ENCODE assay signal across 11 mouse cellular contexts in the genomic region with DNA sequence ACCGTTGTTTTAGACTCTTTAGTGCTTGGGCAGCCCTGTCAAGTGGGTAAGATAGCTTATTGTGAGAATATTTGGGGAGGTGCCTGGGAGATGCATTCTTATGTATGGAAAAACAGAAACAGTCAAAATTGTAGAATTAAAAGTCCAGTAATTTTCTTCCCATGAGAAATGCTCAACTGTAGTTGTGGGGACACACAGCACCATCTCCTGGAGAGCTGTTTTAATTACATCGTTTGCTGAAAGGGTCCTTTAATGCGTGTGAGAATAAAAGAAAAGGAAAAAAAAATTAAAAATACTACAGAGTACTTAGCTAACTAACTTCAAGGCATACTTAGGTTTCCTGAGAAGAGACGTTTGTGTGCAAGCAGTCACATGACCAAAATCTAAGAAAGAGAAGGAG.
DNase-seq lines count a peak whose midpoint lies in the region; ATAC-seq and TF ChIP-seq lines count a peak whose summit lies in the region.
"Had no signal": no experiment of that assay in that cellular context is flagged by ENCODE, and none has a peak within 500 bp of the region (broad histone marks: within the 10 kb centered on the region; RNA-seq: fewer than 3 reads in every experiment).

No protein-coding gene starts in this region.

- H3K27me3 ChIP-seq in forebrain, postnatal 0 days (ENCODE audit: insufficient read depth, low read length) = no peaks in the 10 kb centered on the region
- no peaks in the 10 kb centered on the region for H3K27me3 ChIP-seq in forebrain, embryonic 10.5 days (ENCODE audit: poor library complexity, severe bottlenecking)
- H3K27me3 ChIP-seq in stomach, postnatal 0 days (ENCODE audit: control insufficient read depth, insufficient read depth, low read length) = no peaks in the 10 kb centered on the region
- H3K27me3 ChIP-seq: embryonic facial prominence, embryonic 12.5 days; liver, embryonic 12.5 days; neural tube, embryonic 12.5 days had no signal

- no peaks in the 10 kb centered on the region for H3K9me3 ChIP-seq in forebrain, postnatal 0 days (ENCODE audit: low read length)
- no peaks in the 10 kb centered on the region for H3K9me3 ChIP-seq in forebrain, embryonic 10.5 days
- no peaks in the 10 kb centered on the region for H3K9me3 ChIP-seq in stomach, postnatal 0 days (ENCODE audit: control insufficient read depth, low read length)
- H3K9me3 ChIP-seq: embryonic facial prominence, embryonic 12.5 days; liver, embryonic 12.5 days; neural tube, embryonic 12.5 days had no signal

- TF ChIP-seq CTCF in forebrain, postnatal 0 days (IDR thresholded peaks at IDR 0.05; ENCODE audit: low read depth) = peak; percentile 68
- TF ChIP-seq CTCF in stomach, postnatal 0 days (IDR thresholded peaks at IDR 0.05; ENCODE audit: low read depth) = peak; percentile 73

- 31% methylated on average over 4 of the region's 4 CpGs for WGBS in forebrain, postnatal 0 days
- WGBS in forebrain, embryonic 10.5 days = 52% methylated on average over 4 of the region's 4 CpGs
- 33% methylated on average over 4 of the region's 4 CpGs for WGBS in stomach, postnatal 0 days

- DNase-seq in forebrain, postnatal 0 days = peak; percentile 66
- DNase-seq in forebrain, embryonic 10.5 days (ENCODE audit: extremely low spot score, low spot score) = no peak
- peak; percentile 15 for DNase-seq in kidney, postnatal 14 days
- DNase-seq in kidney, adult 8-10 months = no peak
- peak; percentile 16 for DNase-seq in lung, postnatal 10 days
- DNase-seq in lung, postnatal 36 days = no peak
- DNase-seq in stomach, postnatal 0 days (ENCODE audit: low spot score) = no peak
- no peak for DNase-seq in cerebellum, adult 18-20 months

- ATAC-seq in forebrain, postnatal 0 days = no peak
- ATAC-seq in stomach, postnatal 0 days (ENCODE audit: low FRiP score, low TSS enrichment) = no peak
- ATAC-seq: liver, embryonic 12.5 days had no signal

- no peak overlapping the region for H3K9ac ChIP-seq in forebrain, postnatal 0 days
- no peak overlapping the region for H3K9ac ChIP-seq in stomach, postnatal 0 days (ENCODE audit: low read length)
- H3K9ac ChIP-seq: embryonic facial prominence, embryonic 12.5 days; liver, embryonic 12.5 days; neural tube, embryonic 12.5 days had no signal

- H3K4me3 ChIP-seq in forebrain, postnatal 0 days (ENCODE audit: low read depth, low read length) = no peak overlapping the region
- no peak overlapping the region for H3K4me3 ChIP-seq in forebrain, embryonic 10.5 days
- H3K4me3 ChIP-seq in stomach, postnatal 0 days (ENCODE audit: low read depth, low read length) = no peak overlapping the region
- H3K4me3 ChIP-seq: embryonic facial prominence, embryonic 12.5 days; liver, embryonic 12.5 days; neural tube, embryonic 12.5 days had no signal

- no peak overlapping the region for H3K4me2 ChIP-seq in forebrain, postnatal 0 days (ENCODE audit: low read depth)
- H3K4me2 ChIP-seq in stomach, postnatal 0 days (replicated peaks; ENCODE audit: low read depth) = no peak overlapping the region
- H3K4me2 ChIP-seq: embryonic facial prominence, embryonic 12.5 days; liver, embryonic 12.5 days; neural tube, embryonic 12.5 days had no signal

- H3K36me3 ChIP-seq in forebrain, postnatal 0 days (ENCODE audit: insufficient read depth) = no peaks in the 10 kb centered on the region
- H3K36me3 ChIP-seq in forebrain, embryonic 10.5 days (replicated peaks) = no peaks in the 10 kb centered on the region
- no peaks in the 10 kb centered on the region for H3K36me3 ChIP-seq in stomach, postnatal 0 days (ENCODE audit: control insufficient read depth, insufficient read depth, low read length)
- H3K36me3 ChIP-seq: embryonic facial prominence, embryonic 12.5 days; liver, embryonic 12.5 days; neural tube, embryonic 12.5 days had no signal

- H3K4me1 ChIP-seq in forebrain, postnatal 0 days (ENCODE audit: insufficient read depth) = no peaks in the 10 kb centered on the region
- H3K4me1 ChIP-seq in forebrain, embryonic 10.5 days = no peaks in the 10 kb centered on the region
- H3K4me1 ChIP-seq in stomach, postnatal 0 days (replicated peaks; ENCODE audit: control insufficient read depth, insufficient read depth) = no peaks in the 10 kb centered on the region
- H3K4me1 ChIP-seq: embryonic facial prominence, embryonic 12.5 days; liver, embryonic 12.5 days; neural tube, embryonic 12.5 days had no signal

- TF ChIP-seq EP300 in stomach, postnatal 0 days (optimal IDR thresholded peaks at IDR 0.05) = no peak

- H3K27ac ChIP-seq in forebrain, postnatal 0 days (ENCODE audit: low read depth, low read length) = no peak overlapping the region
- H3K27ac ChIP-seq in forebrain, embryonic 10.5 days = no peak overlapping the region
- H3K27ac ChIP-seq in stomach, postnatal 0 days (replicated peaks) = no peak overlapping the region
- H3K27ac ChIP-seq: embryonic facial prominence, embryonic 12.5 days; liver, embryonic 12.5 days; neural tube, embryonic 12.5 days had no signal

Comparison
In these comparisons a context has a peak if more than half of its experiments do, and no peak if none do; other contexts are left out.
1. DNase-seq: peak in forebrain, postnatal 0 days (single experiment), kidney, postnatal 14 days (single experiment) and lung, postnatal 10 days (single experiment); none in forebrain, embryonic 10.5 days (single experiment), kidney, adult 8-10 months (0 of 2), lung, postnatal 36 days (single experiment), stomach, postnatal 0 days (single experiment) and cerebellum, adult 18-20 months (0 of 2).